Mouse (Mus musculus): ENCODE data around the gene Prdx5.
"Not testable (repeated sequence)": the region's sequence is repeated elsewhere in the genome, so short reads cannot be mapped to it uniquely, and the experiment has no call there.

The Prdx5 gene

GRCm38 (mm10) chr19:6895608-6896305 lies 14.1 kb downstream of the Prdx5 start:
- not testable (repeated sequence) for DNase-seq (ENCODE audit: inconsistent age in 2 of 2, low spot score in 1 of 2)

DNA sequence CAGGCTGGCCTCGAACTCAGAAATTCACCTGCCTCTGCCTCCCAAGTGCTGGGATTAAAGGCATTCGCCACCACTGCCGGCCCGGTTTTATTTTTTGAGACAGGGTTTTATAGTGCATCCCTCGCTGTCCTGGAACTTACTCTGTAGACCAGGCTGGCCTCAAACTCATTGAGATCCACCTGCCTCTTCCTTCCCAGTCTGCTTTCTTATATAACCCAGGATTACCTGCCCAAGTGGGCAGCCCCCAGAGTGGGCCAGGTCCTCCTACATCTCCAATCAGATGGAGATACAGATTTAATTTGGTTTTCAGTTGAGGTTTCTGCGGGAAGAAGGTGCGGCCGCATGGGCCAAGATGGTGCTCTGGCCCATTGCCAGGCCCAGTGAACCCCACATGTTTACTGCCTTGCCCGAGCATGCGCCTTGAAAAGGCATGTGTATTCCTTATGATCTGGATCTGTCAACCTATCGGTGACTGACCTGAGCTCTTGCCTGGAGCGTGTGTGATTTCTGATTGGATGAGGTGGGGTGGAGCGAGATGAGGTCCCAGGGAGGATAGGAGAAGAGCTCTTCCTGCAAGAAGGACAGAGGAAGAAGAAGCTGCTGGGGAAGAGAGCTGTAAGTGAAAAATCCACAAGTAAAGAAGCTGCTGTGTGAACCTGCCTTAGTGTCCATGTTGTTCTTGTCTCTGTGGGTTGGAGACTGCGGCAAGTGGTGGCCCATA lies 16.0 kb downstream of the Prdx5 start:
- DNase-seq (ENCODE audit: inconsistent age in 2 of 2, low spot score in 1 of 2), result no peak

DNA sequence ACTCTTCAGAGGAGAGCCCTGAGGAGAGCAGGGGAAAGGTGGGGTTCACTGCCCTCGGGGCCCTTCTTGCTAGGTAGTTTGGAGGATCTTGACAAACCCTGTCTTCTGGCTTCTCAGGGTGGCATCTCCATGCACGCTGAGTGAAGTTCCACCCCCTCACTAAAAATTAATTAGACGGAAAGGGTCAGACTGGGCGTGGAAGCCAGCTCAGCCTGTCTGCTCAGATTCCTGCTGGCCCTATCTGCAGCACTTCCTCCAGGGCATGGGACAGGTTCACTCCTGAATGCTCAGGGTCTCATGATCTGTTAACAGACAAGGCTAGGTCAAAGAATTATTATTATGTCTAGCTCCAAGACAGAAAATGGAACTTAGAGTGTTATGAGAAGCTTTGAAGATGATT lies 17.4 kb downstream of the Prdx5 start:
- DNase-seq (ENCODE audit: inconsistent age in 2 of 2, low spot score in 1 of 2), result no peak

DNA sequence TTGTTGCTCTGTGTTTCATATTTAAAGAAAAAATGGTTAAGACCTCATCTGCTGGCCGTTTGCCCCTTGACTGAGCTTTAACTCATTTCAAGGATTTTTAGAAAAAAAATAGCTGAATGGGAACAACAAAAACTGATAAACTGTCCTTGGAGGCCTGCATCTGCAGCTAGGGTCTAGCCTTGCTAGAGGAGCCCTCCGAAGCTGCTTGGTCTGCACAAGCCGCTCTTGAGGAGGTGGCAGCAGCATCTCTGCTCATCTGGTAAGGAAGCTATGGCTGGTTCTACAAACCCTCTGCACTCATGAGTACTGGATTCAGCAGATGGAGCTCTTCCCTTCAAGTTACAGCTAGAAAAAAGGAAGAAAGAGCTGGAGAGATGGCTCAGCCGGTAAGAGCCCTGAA lies 31.9 kb downstream of the Prdx5 start:
- peak in 1 of 2 experiments; percentile 48 for DNase-seq (ENCODE audit: inconsistent age in 2 of 2, low spot score in 1 of 2)

- DNase-seq (ENCODE audit: inconsistent age in 2 of 2, low spot score in 1 of 2), result no peak
Measured at GRCm38 (mm10) chr19:6876799-6877198, 33.1 kb downstream of the Prdx5 start.

DNA sequence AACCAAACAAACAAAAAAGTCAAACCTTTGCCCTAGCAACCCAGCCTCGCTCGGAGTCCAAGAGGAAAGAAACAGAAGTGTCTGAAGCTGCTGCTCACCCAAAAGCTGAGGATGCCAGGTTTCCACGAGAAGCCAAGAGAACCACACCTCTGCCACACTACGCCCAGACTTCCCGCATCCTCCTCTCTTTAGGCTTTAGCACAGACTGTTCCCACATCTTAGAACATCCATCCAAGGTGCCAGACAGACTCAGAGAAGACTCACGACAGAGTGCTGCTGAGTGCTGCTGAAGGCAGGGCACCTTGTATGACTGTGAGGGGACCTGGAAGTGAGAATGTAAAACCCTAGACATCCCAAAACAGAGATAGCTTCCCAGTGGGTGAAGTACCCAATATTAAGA lies 34.1 kb downstream of the Prdx5 start:
- DNase-seq (ENCODE audit: inconsistent age in 2 of 2, low spot score in 1 of 2), result no peak

- no peak for DNase-seq (ENCODE audit: inconsistent age in 2 of 2, low spot score in 1 of 2)
Measured at GRCm38 (mm10) chr19:6874257-6874656, 35.6 kb downstream of the Prdx5 start.

DNA sequence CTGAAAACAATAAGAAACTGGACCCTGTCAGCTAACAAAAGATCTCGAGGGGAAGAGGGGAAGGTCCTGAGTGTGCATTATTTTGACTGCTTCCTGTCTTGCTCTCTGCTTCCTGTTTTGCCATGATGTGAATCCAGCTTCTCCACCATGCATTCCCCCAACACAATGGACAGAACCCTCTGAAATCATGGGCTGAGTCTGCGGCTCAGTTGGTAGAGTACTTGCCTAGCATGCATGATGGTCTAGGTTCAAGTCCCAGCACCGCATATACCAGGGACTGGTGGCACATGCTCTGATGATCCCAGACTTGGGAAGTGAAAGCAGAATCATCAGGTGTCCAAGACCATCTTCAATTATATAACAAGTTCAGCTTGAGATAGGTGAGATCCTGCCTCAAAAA lies 37.2 kb downstream of the Prdx5 start:
- no peak for DNase-seq (ENCODE audit: inconsistent age in 2 of 2, low spot score in 1 of 2)

- peak; percentile 37 to 74 for DNase-seq (ENCODE audit: inconsistent age in 2 of 2, low spot score in 1 of 2)
Measured at GRCm38 (mm10) chr19:6871574-6872271, 38.2 kb downstream of the Prdx5 start.

- peak; percentile 73 to 92 for DNase-seq (ENCODE audit: inconsistent age in 2 of 2, low spot score in 1 of 2)
Measured at GRCm38 (mm10) chr19:6869355-6869754, 40.6 kb downstream of the Prdx5 start.

DNA sequence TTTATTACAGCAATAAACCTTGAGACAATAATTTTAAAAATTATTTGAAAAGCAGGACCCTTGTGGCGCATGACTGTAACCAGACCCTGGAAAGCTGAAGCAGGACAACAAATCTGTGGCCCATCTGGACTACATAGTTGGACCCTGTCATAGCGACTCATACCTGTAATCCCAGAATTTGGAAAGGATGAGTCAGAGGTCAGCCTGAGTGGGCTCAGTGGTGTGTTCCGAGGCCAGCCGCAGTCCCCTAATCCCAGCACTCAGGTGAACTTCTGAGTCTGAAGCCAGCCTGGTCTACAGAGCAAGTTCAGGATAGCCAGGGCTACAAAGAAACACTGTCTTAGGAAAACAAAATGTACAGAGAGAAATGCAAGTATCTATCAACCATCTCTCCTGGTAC lies 48.5 kb downstream of the Prdx5 start:
- DNase-seq (ENCODE audit: inconsistent age in 2 of 2, low spot score in 1 of 2), result peak in 1 of 2 experiments; percentile 28

DNA sequence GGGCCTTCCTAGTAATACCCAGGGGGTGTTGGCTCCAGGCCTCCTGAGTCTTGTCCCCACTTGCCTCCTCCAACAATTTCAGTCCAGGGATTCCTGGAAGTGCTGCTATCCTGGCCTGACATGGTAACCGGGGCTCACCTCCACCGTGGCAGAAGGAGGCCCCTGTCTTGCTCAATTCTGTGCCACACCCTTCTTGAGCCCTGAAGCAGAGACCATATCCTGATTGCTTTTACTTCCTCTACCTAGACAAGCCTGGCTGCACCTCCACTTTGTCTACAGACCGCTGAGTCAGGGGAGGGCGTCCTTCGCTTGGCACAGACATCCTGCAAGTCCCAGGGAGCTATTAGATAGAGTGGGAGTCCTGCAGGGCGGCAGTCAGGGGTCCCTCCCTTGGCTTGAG lies 49.2 kb downstream of the Prdx5 start:
- DNase-seq (ENCODE audit: inconsistent age in 2 of 2, low spot score in 1 of 2), result no peak

GRCm38 (mm10) chr19:6859971-6860370 lies 49.9 kb downstream of the Prdx5 start:
- no peak for DNase-seq (ENCODE audit: inconsistent age in 2 of 2, low spot score in 1 of 2)

DNA sequence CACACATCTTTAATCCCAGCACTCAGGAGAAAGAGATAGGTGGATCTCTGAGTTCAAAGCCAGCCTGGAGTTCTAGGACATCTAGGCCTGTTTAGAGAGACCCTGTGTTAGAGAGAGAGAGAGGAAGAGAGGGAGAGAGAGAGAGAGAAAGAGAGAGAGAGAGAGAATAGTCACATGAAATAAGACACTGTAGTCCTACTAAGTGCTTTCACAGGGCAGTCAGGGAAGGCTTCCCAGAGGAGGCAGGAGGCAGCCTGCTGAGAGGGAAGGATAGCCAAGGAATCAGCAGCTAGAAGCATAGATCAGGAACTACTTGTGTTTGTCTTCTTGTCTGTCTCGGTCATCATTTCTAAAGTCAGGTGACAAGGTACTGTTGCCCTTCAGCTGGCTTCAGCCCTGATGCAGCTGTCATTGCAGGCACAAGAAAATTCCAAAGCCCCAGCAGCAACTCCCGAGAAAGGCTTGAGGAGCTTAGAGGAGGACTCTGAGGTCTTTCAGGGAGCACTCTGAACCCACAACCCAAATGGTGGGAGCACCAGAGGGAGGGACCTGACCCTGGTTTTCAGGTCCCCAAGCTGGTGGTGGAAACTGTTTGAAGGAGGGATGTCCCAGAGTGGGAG lies 50.8 kb downstream of the Prdx5 start:
- no peak for DNase-seq (ENCODE audit: inconsistent age in 2 of 2, low spot score in 1 of 2)

- no peak for DNase-seq (ENCODE audit: inconsistent age in 2 of 2, low spot score in 1 of 2)
Measured at GRCm38 (mm10) chr19:6858031-6858430, 51.9 kb downstream of the Prdx5 start, which contains the start of gene Ccdc88b. Gene Ccdc88b (minus strand): TSS chr19:6858211.

DNA sequence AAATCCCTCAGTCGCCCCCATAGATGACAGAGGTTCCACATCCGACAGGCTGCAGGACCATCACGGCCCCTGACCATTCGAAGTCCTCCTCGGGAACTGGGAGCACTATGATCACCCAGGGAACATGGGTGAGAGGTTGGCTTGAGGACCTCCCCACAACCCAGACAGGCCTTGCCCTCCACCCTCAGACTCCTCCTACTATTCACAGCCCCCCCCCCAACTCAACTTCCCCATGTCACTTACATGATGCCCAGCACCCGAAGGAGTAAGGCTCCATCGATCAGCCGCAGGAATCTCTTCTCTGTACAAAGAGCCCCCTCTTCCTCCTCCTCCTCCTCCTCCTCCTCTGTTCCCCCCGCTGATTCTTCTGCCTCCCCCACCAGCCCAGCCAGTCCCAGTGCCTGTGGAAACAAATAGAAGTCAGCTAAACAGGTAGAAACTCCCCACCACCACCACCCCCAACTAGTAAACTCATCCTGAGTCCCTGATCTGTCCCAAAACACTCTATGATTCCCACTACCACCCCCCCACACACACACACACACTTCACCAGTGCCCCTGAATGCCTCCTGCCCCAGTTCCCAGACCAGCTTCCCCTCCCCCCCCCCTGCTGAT lies 52.4 kb downstream of the Prdx5 start:
- no peak for DNase-seq (ENCODE audit: inconsistent age in 2 of 2, low spot score in 1 of 2)

- no peak for DNase-seq (ENCODE audit: inconsistent age in 2 of 2, low spot score in 1 of 2)
Measured at GRCm38 (mm10) chr19:6857003-6857360, 52.9 kb downstream of the Prdx5 start.
